Mouse (Mus musculus) midbrain, embryonic 16.5 days (tissue): Measurements from ENCODE around the gene Rasgrf1. TPM values are rescaled to one million over a fixed set of nuclear protein-coding genes. Genes with fewer than 3 reads are reported as not detected.

Experiments
- ATAC-seq: fragments of 200-750 bp; cut with Nextera tagmentation; 2 replicates; pipeline ENCODE4 v1.8.0; 2017; ENCODE audit warnings: moderate TSS enrichment
- H3K27ac ChIP-seq: fragments of 300-500 bp; sonication (generic); 2 replicates; pipeline ENCODE4 v1.5.1; 2014; ENCODE audit warnings: mild to moderate bottlenecking, low read length, mixed read lengths
- H3K27me3 ChIP-seq: fragments of 300-500 bp; sonication (generic); 2 replicates; pipeline ENCODE4 v1.6.1; 2014; ENCODE audit warnings: low read depth, low read length, mixed read lengths; ENCODE audit not compliant: control insufficient read depth, insufficient read depth
- H3K36me3 ChIP-seq: fragments of 300-500 bp; sonication (generic); 2 replicates; pipeline ENCODE4 v1.6.1; 2014; ENCODE audit warnings: mild to moderate bottlenecking, low read length, moderate library complexity, mixed read lengths; ENCODE audit not compliant: control insufficient read depth, insufficient read depth
- H3K4me1 ChIP-seq: fragments of 300-500 bp; sonication (generic); 2 replicates; pipeline ENCODE4 v1.6.1; 2014; ENCODE audit warnings: mild to moderate bottlenecking, low read length, mixed read lengths; ENCODE audit not compliant: control insufficient read depth, insufficient read depth
- H3K4me2 ChIP-seq: fragments of 300-500 bp; sonication (generic); 2 replicates; pipeline ENCODE4 v1.6.1; 2014; ENCODE audit warnings: mild to moderate bottlenecking, low read length, mixed read lengths
- H3K4me3 ChIP-seq: fragments of 300-500 bp; sonication (generic); 2 replicates; pipeline ENCODE4 v1.5.1; 2014; ENCODE audit warnings: low read depth, mild to moderate bottlenecking, low read length, moderate library complexity, mixed read lengths
- H3K9ac ChIP-seq: fragments of 300-500 bp; sonication (generic); 2 replicates; pipeline ENCODE4 v1.6.1; 2014; ENCODE audit warnings: low read depth, low read length, mixed read lengths
- H3K9me3 ChIP-seq: fragments of 300-500 bp; sonication (generic); replicated peaks from 2 replicates; pipeline ENCODE4 v1.6.1; 2014; ENCODE audit warnings: mild to moderate bottlenecking, low read length, mixed read lengths; ENCODE audit not compliant: control insufficient read depth, poor library complexity, severe bottlenecking
- WGBS: fragments of 180-500 bp; shearing (Covaris S2); extraction: QIAGEN DNeasy Blood & Tissue Kit; methylation state at CpG from one replicate; pipeline ENCODE4 v1.1.7; 2014; 5-methylcytosine and 5-hydroxymethylcytosine counted together
- polyA plus RNA-seq: library from polyadenylated mRNA; unstranded; fragments of >200 nt; fragmentation: Nextera tagmentation; extraction: Ambion mirVana; gene quantifications from 2 replicates; pipeline ENCODE4 v1.2.1, GENCODE M21; 2015

Gene Rasgrf1
- polyA plus RNA-seq, 1 experiment from 2014 or later, result 9.9 TPM

- Histone ChIP-seq H3K9me3 (no peaks in the 10 kb centered on the region), H3K36me3 (no peaks in the 10 kb centered on the region), H3K9ac (no peak overlapping the region), H3K27ac (no peak overlapping the region), H3K27me3 (no peaks in the 10 kb centered on the region), H3K4me2 (no peak overlapping the region), H3K4me3 (no peak overlapping the region), H3K4me1 (no peaks in the 10 kb centered on the region)
- no peak for ATAC-seq
- WGBS, result 91% methylated on average over 5 of the region's 5 CpGs
Measured at GRCm38 (mm10) chr9:89892540-89893188, 17.0 kb upstream of the Rasgrf1 start.

- Histone ChIP-seq H3K9ac (no peak overlapping the region), H3K9me3 (no peaks in the 10 kb centered on the region), H3K27ac (no peak overlapping the region), H3K4me1 (no peaks in the 10 kb centered on the region), H3K36me3 (no peaks in the 10 kb centered on the region), H3K4me3 (no peak overlapping the region), H3K4me2 (no peak overlapping the region), H3K27me3 (peaks cover 2% of the 10 kb centered on the region; the same call in 1 of the 2 replicates)
- 28% methylated on average over 14 of the region's 14 CpGs for WGBS
- ATAC-seq, result no peak
Measured at GRCm38 (mm10) chr9:89900111-89900824, 9.4 kb upstream of the Rasgrf1 start.

GRCm38 (mm10) chr9:89901184-89901583, 8.5 kb upstream of the Rasgrf1 start:
- no peak for ATAC-seq
- H3K27me3 ChIP-seq, result peaks cover 7% of the 10 kb centered on the region
- 69% methylated on average over 4 of the region's 4 CpGs for WGBS
- no peak overlapping the region for H3K4me2 ChIP-seq
- no peak overlapping the region for H3K27ac ChIP-seq
- no peaks in the 10 kb centered on the region for H3K4me1 ChIP-seq
- no peaks in the 10 kb centered on the region for H3K9me3 ChIP-seq
- H3K9ac ChIP-seq, result no peak overlapping the region
- no peak overlapping the region for H3K4me3 ChIP-seq
- H3K36me3 ChIP-seq, result no peaks in the 10 kb centered on the region

GRCm38 (mm10) chr9:89902813-89903212, 6.9 kb upstream of the Rasgrf1 start:
- Histone ChIP-seq H3K9me3 (no peaks in the 10 kb centered on the region), H3K27ac (no peak overlapping the region), H3K36me3 (no peaks in the 10 kb centered on the region), H3K4me2 (no peak overlapping the region), H3K4me3 (no peak overlapping the region), H3K27me3 (peaks cover 22% of the 10 kb centered on the region), H3K4me1 (no peaks in the 10 kb centered on the region), H3K9ac (no peak overlapping the region)
- ATAC-seq, result no peak
- WGBS, result 89% methylated on average over 2 of the region's 2 CpGs

DNA sequence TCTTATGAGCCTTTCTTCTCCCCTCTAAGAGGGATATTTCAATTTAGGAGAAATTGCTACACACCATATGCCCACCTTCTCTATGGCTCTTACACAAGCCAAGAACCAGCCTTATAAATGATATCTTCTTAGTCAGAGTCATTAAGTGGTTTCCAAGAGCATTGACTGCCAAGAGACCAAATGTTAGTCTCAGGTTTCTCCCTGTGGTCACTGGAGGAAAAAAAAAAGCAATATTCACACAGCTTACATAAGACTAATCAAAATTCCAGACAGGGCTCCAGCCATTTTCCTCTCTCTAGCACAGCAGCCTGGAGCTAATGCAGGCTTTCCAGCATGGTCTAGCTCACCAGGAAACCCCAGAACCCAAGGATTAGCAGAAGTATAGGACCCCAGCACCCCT, 3.1 kb upstream of the Rasgrf1 start:
- Histone ChIP-seq H3K36me3 (no peaks in the 10 kb centered on the region), H3K9me3 (no peaks in the 10 kb centered on the region), H3K27me3 (peaks cover 35% of the 10 kb centered on the region), H3K27ac (no peak overlapping the region), H3K4me1 (peaks cover 10% of the 10 kb centered on the region), H3K4me3 (no peak overlapping the region), H3K9ac (no peak overlapping the region), H3K4me2 (no peak overlapping the region)
- no peak for ATAC-seq

DNA sequence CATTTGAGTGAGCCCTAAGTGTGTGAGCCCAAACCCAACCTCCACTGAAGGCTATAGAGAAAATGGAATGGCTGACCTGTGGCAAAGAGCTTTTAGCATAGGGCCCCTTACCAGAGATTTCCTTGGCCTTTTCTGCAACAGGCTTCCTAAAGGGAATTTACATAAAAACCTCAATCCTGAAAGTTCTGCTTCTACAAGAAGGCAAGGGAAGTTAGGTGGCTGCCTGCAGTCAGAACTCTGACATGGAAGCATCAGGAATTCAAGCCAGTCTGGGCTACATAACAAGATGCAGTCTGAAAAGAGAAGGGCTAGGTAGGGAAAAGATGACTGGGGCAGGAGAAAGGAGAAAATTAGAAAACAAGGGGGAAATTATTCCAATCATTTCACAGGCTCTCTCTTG, 1.8 kb upstream of the Rasgrf1 start:
- peaks cover 46% of the 10 kb centered on the region for H3K27me3 ChIP-seq
- no peaks in the 10 kb centered on the region for H3K9me3 ChIP-seq
- no peak overlapping the region for H3K9ac ChIP-seq
- H3K4me2 ChIP-seq, result peak overlapping the region; percentile 89; the same call in 1 of the 2 replicates
- H3K36me3 ChIP-seq, result no peaks in the 10 kb centered on the region
- no peak for ATAC-seq
- H3K4me3 ChIP-seq, result no peak overlapping the region
- H3K27ac ChIP-seq, result no peak overlapping the region
- H3K4me1 ChIP-seq, result peaks cover 10% of the 10 kb centered on the region

- H3K9me3 ChIP-seq, result no peaks in the 10 kb centered on the region
- no peaks in the 10 kb centered on the region for H3K36me3 ChIP-seq
- peaks cover 10% of the 10 kb centered on the region for H3K4me1 ChIP-seq
- H3K27me3 ChIP-seq, result peaks cover 51% of the 10 kb centered on the region
- WGBS, result under 1% methylated on average over 33 of the region's 33 CpGs
- H3K27ac ChIP-seq, result no peak overlapping the region
- H3K9ac ChIP-seq, result peak overlapping the region; percentile 49
- peak; percentile 43 for ATAC-seq
- H3K4me2 ChIP-seq, result peak overlapping the region; percentile 89
- peak overlapping the region; percentile 56 for H3K4me3 ChIP-seq
Measured at GRCm38 (mm10) chr9:89908601-89909000, 1.1 kb upstream of the Rasgrf1 start.

DNA sequence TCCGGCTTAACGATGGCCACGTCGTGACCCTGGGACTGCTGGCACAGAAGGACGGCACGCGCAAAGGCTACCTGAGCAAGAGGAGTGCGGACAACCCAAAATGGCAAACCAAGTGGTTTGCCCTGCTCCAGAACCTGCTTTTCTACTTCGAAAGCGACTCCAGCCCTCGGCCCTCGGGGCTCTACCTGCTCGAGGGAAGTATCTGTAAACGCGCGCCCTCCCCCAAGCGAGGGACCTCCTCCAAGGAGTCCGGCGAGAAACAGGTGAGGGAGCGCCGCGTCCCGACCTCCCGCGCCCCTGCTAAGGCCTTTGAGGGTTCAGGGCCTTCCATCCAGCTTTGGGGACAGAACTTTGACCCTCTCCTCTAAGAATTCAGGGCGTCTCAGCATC, 298 bp downstream of the Rasgrf1 start:
- peaks cover 50% of the 10 kb centered on the region for H3K27me3 ChIP-seq
- H3K9ac ChIP-seq, result peak overlapping the region; percentile 60
- WGBS, result under 1% methylated on average over 26 of the region's 26 CpGs
- H3K36me3 ChIP-seq, result no peaks in the 10 kb centered on the region
- H3K27ac ChIP-seq, result no peak overlapping the region
- H3K4me3 ChIP-seq, result peak overlapping the region; percentile 56
- no peak for ATAC-seq
- peak overlapping the region; percentile 89 for H3K4me2 ChIP-seq
- peaks cover 10% of the 10 kb centered on the region for H3K4me1 ChIP-seq
- no peaks in the 10 kb centered on the region for H3K9me3 ChIP-seq

DNA sequence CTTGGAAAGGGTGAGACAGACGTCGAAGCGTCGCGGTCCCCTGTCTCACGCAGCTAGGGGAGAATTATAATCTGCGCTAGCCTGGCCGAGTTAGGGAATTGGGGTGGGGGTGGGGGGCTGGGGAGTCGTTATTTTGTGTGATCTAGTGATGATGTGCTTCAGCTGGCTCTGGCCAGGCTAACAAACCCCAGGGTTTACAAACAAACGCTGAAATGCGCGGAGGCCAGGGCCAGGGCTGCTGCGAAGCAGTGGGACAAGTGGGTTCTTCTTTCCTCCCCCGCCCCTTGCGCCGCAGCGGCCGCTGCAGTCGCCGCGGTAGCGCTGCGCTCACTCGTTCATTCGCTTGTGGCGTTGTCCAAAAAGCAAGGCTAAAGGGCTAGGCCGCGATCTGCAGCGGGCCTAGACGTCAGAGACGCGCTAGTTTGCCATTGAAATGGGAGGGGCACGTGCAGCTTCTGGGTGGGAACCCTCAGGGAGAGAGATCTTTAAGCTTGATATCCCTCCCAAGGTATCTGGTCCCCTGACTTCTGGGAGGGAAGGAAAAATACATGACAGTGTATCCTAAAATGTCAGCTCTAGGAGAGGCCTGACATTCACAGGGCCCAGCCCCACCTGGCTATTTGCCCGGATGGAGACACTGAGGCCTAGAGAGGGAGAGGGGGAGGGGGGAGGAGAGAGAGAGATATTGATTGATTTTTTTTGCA, 1.2 kb downstream of the Rasgrf1 start:
- no peaks in the 10 kb centered on the region for H3K9me3 ChIP-seq
- peak overlapping the region; percentile 89 for H3K4me2 ChIP-seq
- H3K9ac ChIP-seq, result peak overlapping the region; percentile 45
- no peak overlapping the region for H3K27ac ChIP-seq
- no peaks in the 10 kb centered on the region for H3K36me3 ChIP-seq
- WGBS, result under 1% methylated on average over 34 of the region's 34 CpGs
- peak overlapping the region; percentile 56 for H3K4me3 ChIP-seq
- ATAC-seq, result no peak
- peaks cover 10% of the 10 kb centered on the region for H3K4me1 ChIP-seq
- H3K27me3 ChIP-seq, result peaks cover 49% of the 10 kb centered on the region
